Mouse (Mus musculus): Measurements from ENCODE around the gene Rftn2. TPM values are rescaled to one million over a fixed set of nuclear protein-coding genes. Genes with fewer than 3 reads are reported as not detected.

The Rftn2 gene
- polyA plus RNA-seq, 1 experiment from 2014 or later: 15.5 TPM

DNA sequence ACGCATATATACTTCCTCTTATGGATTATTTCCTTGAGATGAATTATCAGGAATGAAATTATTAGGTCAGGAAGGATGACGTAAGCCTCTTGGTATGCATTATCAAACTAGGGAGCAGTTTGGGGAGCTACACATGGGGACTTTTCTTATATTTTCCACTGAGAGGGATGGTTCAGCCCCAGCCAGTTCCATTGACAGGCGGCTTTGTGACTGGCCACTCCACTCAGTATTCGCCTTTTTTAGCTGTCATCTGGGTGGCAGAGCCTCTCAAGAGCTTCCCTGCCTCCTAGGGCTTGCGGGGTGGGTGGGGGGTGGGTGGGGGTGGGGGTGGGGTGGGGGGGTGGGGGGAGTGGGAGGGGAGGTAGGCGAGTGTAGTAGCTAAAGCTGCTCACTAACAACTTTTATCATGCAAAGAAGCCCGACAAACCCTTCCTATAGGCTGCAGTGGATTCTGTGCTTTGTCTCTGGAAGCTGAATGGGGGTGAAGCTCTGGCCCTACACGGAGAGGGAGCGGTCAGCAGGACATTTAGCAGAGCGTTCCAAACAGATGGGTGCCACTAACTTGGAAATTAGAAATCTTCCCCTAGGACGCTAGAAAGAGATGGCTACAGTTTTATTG, 39.9 kb downstream of the Rftn2 start:
- Histone ChIP-seq H3K9me3 (ENCODE audit: control insufficient read depth, low read length) (no peaks in the 10 kb centered on the region), H3K9ac (ENCODE audit: low read depth, low read length) (no peak overlapping the region), H3K36me3 (ENCODE audit: control insufficient read depth, insufficient read depth, low read length) (no peaks in the 10 kb centered on the region), H3K4me2 (ENCODE audit: low read length) (no peak overlapping the region), H3K27me3 (replicated peaks; ENCODE audit: control insufficient read depth, insufficient read depth, low read length) (no peaks in the 10 kb centered on the region), H3K27ac (ENCODE audit: low read depth, low read length) (no peak overlapping the region), H3K4me3 (ENCODE audit: low read length) (no peak overlapping the region), H3K4me1 (ENCODE audit: control insufficient read depth, insufficient read depth, low read depth, low read length) (no peaks in the 10 kb centered on the region)
- 20% methylated on average over 11 of the region's 11 CpGs for WGBS
- ATAC-seq: no peak

DNA sequence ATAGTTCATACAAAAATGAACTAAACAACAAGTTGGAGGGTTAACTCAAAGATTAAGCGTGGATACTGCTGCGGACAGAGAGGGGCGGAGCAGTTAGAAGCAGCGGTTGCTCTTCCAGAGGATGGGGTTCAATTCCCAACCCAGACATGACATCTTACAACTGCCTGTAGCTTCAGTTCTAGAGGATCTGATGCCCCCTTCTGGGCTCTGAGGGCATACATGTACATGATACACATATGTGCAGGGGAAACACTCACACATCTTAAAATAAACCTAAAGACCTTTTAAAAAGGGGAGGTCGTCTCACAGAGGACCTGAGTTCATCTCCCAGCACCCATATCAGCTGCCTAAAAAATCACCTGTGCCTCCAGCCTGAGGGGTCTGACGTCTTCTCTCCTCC, 40.9 kb downstream of the Rftn2 start:
- H3K36me3 ChIP-seq (ENCODE audit: control insufficient read depth, insufficient read depth, low read length): no peaks in the 10 kb centered on the region
- H3K4me3 ChIP-seq (ENCODE audit: low read length): no peak overlapping the region
- no peak for ATAC-seq
- no peak overlapping the region for H3K9ac ChIP-seq (ENCODE audit: low read depth, low read length)
- H3K4me1 ChIP-seq (ENCODE audit: control insufficient read depth, insufficient read depth, low read depth, low read length): no peaks in the 10 kb centered on the region
- no peaks in the 10 kb centered on the region for H3K27me3 ChIP-seq (replicated peaks; ENCODE audit: control insufficient read depth, insufficient read depth, low read length)
- 85% methylated on average over 6 of the region's 6 CpGs for WGBS
- no peak overlapping the region for H3K27ac ChIP-seq (ENCODE audit: low read depth, low read length)
- H3K9me3 ChIP-seq (ENCODE audit: control insufficient read depth, low read length): no peaks in the 10 kb centered on the region
- H3K4me2 ChIP-seq (ENCODE audit: low read length): no peak overlapping the region

DNA sequence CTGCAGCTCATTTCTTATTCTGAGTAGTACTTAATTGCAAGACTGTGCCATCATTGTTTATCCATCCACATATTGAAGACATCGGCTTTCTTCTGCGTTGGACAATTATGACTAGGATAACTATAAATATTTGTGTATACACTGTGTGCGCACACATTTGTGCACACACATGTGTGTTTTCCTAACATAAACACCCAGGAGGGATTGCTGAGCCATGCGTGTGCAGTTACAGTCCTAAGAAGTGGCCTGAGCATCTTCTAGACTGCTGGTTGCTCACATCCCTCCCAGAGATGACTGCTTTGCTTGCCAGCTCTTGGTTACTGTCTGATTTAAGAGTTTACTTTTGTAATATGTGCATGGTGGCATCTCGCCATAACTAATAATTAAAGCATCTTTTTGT, 44.2 kb downstream of the Rftn2 start:
- Histone ChIP-seq H3K9me3 (ENCODE audit: control insufficient read depth, low read length) (peaks cover 3% of the 10 kb centered on the region; the same call in 1 of the 2 replicates), H3K4me2 (ENCODE audit: low read length) (no peak overlapping the region), H3K9ac (ENCODE audit: low read depth, low read length) (no peak overlapping the region), H3K27ac (ENCODE audit: low read depth, low read length) (no peak overlapping the region), H3K27me3 (replicated peaks; ENCODE audit: control insufficient read depth, insufficient read depth, low read length) (no peaks in the 10 kb centered on the region), H3K4me3 (ENCODE audit: low read length) (no peak overlapping the region), H3K4me1 (ENCODE audit: control insufficient read depth, insufficient read depth, low read depth, low read length) (no peaks in the 10 kb centered on the region), H3K36me3 (ENCODE audit: control insufficient read depth, insufficient read depth, low read length) (0 out of 2 replicates have a peak, but pooled peaks cover 4% of the 10 kb centered on the region)
- WGBS: 90% methylated on average over 5 of the region's 5 CpGs
- ATAC-seq: no peak

DNA sequence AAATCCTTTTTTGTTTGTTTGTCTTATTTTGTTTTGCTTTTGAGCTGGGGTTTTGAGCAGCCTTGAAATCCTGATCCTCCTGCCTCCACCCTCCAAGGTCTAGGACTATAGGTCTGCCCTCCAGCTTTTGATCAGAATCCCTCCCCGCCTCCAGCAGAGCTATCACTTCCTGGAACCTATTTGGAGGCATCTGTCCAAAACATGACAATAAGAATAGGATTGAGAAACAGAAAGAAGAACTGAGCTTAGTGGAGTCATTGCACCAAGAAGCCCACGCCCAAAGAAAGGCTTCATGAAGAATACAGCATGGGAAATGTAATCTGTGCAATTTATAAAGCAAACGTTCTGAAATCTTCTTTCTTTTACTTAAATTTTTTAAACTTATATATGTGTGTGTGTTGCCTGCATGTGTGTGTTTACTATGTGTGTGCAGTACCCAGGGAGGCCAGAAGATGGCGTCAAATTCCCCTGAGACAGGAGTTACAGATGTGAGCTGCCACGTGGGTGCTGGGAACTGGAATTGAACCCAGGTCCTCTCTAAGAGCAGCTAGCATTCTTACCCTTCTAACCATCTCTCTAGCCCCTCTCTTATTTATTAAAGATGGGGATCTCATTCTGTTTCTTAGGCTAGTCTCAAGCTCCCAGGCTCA, 46.5 kb downstream of the Rftn2 start:
- H3K4me2 ChIP-seq (ENCODE audit: low read length): no peak overlapping the region
- 0 out of 2 replicates have a peak, but pooled peaks cover 4% of the 10 kb centered on the region for H3K36me3 ChIP-seq (ENCODE audit: control insufficient read depth, insufficient read depth, low read length)
- H3K9me3 ChIP-seq (ENCODE audit: control insufficient read depth, low read length): peaks cover 3% of the 10 kb centered on the region; the same call in 1 of the 2 replicates
- no peak for ATAC-seq
- H3K27ac ChIP-seq (ENCODE audit: low read depth, low read length): no peak overlapping the region
- H3K4me3 ChIP-seq (ENCODE audit: low read length): no peak overlapping the region
- no peaks in the 10 kb centered on the region for H3K4me1 ChIP-seq (ENCODE audit: control insufficient read depth, insufficient read depth, low read depth, low read length)
- no peaks in the 10 kb centered on the region for H3K27me3 ChIP-seq (replicated peaks; ENCODE audit: control insufficient read depth, insufficient read depth, low read length)
- WGBS: 91% methylated on average over 5 of the region's 5 CpGs
- H3K9ac ChIP-seq (ENCODE audit: low read depth, low read length): no peak overlapping the region

DNA sequence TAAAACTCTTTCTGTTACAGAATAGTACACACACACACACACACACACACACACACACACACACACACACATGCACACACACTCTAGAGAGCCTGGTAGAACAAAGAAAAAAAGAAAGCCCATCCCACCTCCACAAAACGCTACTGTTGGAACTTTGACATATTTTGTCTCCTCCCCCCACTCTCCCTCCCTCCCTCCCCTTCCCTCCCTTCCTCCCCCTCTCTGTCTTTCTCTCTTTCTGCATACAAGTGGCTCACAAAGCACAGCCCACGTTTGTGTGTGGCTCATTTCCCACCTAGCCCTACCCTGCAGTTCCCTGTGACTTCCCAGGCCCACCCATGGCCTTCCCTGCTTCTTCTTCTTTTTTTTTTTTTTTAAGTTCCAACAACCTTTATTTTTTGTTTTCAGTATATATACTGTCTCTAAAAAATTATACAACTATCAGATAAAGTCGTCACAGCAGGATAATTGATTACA, 52.0 kb downstream of the Rftn2 start:
- Histone ChIP-seq H3K27ac (ENCODE audit: low read depth, low read length) (no peak overlapping the region), H3K36me3 (ENCODE audit: control insufficient read depth, insufficient read depth, low read length) (no peaks in the 10 kb centered on the region), H3K9me3 (ENCODE audit: control insufficient read depth, low read length) (no peaks in the 10 kb centered on the region), H3K27me3 (replicated peaks; ENCODE audit: control insufficient read depth, insufficient read depth, low read length) (no peaks in the 10 kb centered on the region), H3K4me2 (ENCODE audit: low read length) (no peak overlapping the region), H3K9ac (ENCODE audit: low read depth, low read length) (no peak overlapping the region), H3K4me3 (ENCODE audit: low read length) (no peak overlapping the region), H3K4me1 (ENCODE audit: control insufficient read depth, insufficient read depth, low read depth, low read length) (no peaks in the 10 kb centered on the region)
- no peak for ATAC-seq
- 34% methylated on average over 3 of the region's 3 CpGs for WGBS

DNA sequence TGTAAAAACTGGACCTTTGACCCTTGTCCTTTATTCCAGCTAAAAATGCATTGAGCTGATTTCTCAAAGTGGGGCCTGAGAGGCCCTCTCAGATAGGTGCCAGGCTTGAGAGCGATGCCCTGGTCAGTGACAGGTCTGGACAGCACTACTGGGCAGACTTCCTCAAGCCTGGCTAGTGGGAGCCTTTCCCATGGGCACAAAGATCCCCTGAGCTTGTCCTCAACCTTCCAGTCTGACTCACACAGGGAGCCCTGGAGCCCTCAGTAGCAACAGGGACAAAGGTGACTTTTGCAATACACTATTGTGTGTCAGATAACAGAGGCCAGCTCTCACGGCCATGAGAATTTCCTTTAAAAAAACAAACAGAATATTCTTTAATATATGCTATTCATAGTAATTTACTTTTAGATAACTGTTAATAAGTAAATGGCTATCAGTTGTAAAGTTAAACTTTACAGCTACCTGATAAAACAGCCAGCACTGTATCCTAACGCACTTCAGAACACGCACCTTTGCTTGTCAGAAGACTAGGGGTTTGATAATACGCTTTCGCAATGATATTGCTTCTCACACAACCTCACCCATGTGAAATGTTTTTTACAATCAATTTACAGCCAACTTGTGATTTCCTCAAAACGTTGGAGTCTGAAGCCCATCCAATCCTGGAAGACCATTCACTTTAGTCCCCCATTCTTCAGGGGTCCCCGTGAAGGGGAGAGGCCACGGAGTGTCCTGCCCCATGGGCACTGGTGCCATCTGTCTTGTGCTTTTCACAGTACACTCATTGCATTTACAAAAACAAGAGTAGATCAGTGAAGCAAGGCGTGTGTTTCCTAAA, 52.6 kb downstream of the Rftn2 start:
- WGBS: 80% methylated on average over 10 of the region's 10 CpGs

DNA sequence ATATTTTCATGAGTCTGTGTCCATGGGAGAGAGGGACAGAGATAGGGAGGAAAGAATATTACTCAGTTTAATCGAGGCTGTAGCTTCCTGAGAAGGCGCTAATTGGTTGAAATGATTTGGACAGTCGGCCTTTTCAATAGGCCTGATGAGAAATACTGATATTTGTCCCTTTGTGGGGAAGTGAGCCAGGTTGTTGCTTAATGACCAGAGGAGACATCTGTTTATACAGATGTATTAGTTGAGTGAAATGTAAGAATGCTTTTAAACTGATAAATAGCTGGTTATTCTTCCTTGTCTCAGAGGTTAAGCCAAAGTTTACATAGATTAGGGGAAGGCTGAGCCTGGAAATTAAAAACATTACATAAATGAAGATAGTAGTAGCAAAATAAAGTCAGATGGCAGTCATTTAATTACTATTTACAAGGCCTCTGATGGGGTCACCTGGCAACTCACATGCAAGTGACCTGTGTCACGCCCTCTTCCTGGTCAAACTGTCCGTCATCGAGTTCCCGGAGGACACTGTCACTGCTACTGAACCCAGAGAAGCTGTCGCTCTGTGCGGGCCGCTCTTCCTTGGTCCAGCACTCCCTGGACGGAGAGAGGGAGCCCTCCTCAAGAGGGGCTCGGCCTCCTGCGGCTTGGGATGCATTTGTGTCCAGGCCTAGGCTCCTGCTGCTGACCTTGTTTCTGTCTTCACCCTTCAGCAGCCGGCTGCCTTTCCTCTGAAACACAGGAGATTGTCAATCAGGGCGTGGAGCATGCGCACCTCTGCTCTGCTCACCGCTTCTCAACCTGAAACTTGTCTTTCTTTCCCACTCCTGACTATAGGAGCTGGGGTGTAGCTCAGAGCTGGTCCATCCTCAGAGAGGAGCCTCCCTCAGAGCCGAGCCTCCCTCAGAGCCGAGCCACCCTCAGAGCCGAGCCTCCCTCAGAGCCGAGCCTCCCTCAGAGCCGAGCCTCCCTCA, 54.9 kb downstream of the Rftn2 start:
- no peaks in the 10 kb centered on the region for H3K27me3 ChIP-seq (replicated peaks; ENCODE audit: control insufficient read depth, insufficient read depth, low read length)
- no peaks in the 10 kb centered on the region; the same call in 1 of the 2 replicates for H3K36me3 ChIP-seq (ENCODE audit: control insufficient read depth, insufficient read depth, low read length)
- peak overlapping the region; percentile 44 for H3K4me2 ChIP-seq (ENCODE audit: low read length)
- WGBS: 69% methylated on average over 22 of the region's 22 CpGs
- 0 out of 2 replicates have a peak overlapping the region, but pooled peaks have one; percentile 31 for H3K9ac ChIP-seq (ENCODE audit: low read depth, low read length)
- peak overlapping the region; percentile 5 for H3K4me3 ChIP-seq (ENCODE audit: low read length)
- ATAC-seq: peak; percentile 48; the same call in 1 of the 2 replicates
- peaks cover 2% of the 10 kb centered on the region; the same call in 1 of the 2 replicates for H3K9me3 ChIP-seq (ENCODE audit: control insufficient read depth, low read length)
- no peaks in the 10 kb centered on the region for H3K4me1 ChIP-seq (ENCODE audit: control insufficient read depth, insufficient read depth, low read depth, low read length)
- H3K27ac ChIP-seq (ENCODE audit: low read depth, low read length): no peak overlapping the region

More for the DNA sequence above, 52.6 kb downstream of the Rftn2 start:
- H3K4me3 ChIP-seq (ENCODE audit: low read length): no peak overlapping the region
- H3K4me2 ChIP-seq (ENCODE audit: low read length): no peak overlapping the region
- ATAC-seq: no peak
- H3K4me1 ChIP-seq (ENCODE audit: control insufficient read depth, insufficient read depth, low read depth, low read length): no peaks in the 10 kb centered on the region
- H3K27ac ChIP-seq (ENCODE audit: low read depth, low read length): no peak overlapping the region
- no peaks in the 10 kb centered on the region for H3K27me3 ChIP-seq (replicated peaks; ENCODE audit: control insufficient read depth, insufficient read depth, low read length)
- H3K9ac ChIP-seq (ENCODE audit: low read depth, low read length): no peak overlapping the region
- H3K9me3 ChIP-seq (ENCODE audit: control insufficient read depth, low read length): peaks cover 2% of the 10 kb centered on the region; the same call in 1 of the 2 replicates
- H3K36me3 ChIP-seq (ENCODE audit: control insufficient read depth, insufficient read depth, low read length): no peaks in the 10 kb centered on the region; the same call in 1 of the 2 replicates

DNA sequence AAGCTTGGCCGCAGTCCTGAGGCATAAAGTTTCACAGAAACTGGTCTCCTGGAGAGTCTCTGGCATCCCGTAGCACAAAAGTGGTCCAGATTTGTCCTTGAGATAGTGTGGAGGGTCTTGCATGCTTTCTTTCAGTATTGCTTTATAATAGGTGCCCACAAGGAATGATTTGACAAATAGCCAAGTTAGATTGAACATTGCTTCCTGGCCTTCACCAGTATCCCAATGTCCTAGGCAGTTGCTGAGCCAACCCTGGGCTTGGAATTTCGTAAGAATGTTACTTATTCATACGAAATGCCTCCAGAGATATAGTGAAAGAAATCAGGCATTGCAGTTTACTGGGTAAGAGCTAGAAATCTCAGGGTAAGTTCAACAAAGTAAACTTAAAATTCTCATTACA, 58.0 kb downstream of the Rftn2 start:
- 97% methylated on average over 4 of the region's 4 CpGs for WGBS

More for the DNA sequence above, 58.0 kb downstream of the Rftn2 start:
- Histone ChIP-seq H3K9ac (ENCODE audit: low read depth, low read length) (no peak overlapping the region), H3K36me3 (ENCODE audit: control insufficient read depth, insufficient read depth, low read length) (no peaks in the 10 kb centered on the region; the same call in 1 of the 2 replicates), H3K4me3 (ENCODE audit: low read length) (no peak overlapping the region), H3K27me3 (replicated peaks; ENCODE audit: control insufficient read depth, insufficient read depth, low read length) (no peaks in the 10 kb centered on the region), H3K4me1 (ENCODE audit: control insufficient read depth, insufficient read depth, low read depth, low read length) (no peaks in the 10 kb centered on the region), H3K27ac (ENCODE audit: low read depth, low read length) (no peak overlapping the region), H3K4me2 (ENCODE audit: low read length) (no peak overlapping the region), H3K9me3 (ENCODE audit: control insufficient read depth, low read length) (peaks cover 2% of the 10 kb centered on the region; the same call in 1 of the 2 replicates)
- no peak for ATAC-seq

Measured in hindbrain, embryonic 16.5 days (tissue).